Mouse (Mus musculus): Measurements from ENCODE around the gene Cd52. TPM values are rescaled to one million over a fixed set of nuclear protein-coding genes. Genes with fewer than 3 reads are reported as not detected.

Gene Cd52
- polyA plus RNA-seq, 1 experiment, result 2.0 TPM

- no peak for TF ChIP-seq CTCF (IDR thresholded peaks at IDR 0.05; ENCODE audit: control insufficient read depth, insufficient read depth, insufficient replicate concordance, low read depth, low read length)
- TF ChIP-seq POLR2A (IDR thresholded peaks at IDR 0.05; ENCODE audit: control insufficient read depth, low read depth, low read length), result no peak
- H3K36me3 ChIP-seq (ENCODE audit: control insufficient read depth, insufficient read depth, low read length), result no peaks in the 10 kb centered on the region
- H3K4me1 ChIP-seq (ENCODE audit: control insufficient read depth, insufficient read depth, low read length), result no peaks in the 10 kb centered on the region
- no peak overlapping the region for H3K27ac ChIP-seq (ENCODE audit: control insufficient read depth, insufficient read depth, low read depth, low read length)
- H3K4me3 ChIP-seq (ENCODE audit: control insufficient read depth, low read depth, low read length), result no peak overlapping the region
- no peaks in the 10 kb centered on the region for H3K27me3 ChIP-seq (ENCODE audit: control insufficient read depth, insufficient read depth, low read length)
These were observed 47.2 kb downstream of the Cd52 start for GRCm38 (mm10) chr4:134047648-134048047.

GRCm38 (mm10) chr4:134043041-134043440 lies 51.8 kb downstream of the Cd52 start:
- Histone ChIP-seq H3K4me1 (ENCODE audit: control insufficient read depth, insufficient read depth, low read length) (no peaks in the 10 kb centered on the region), H3K27me3 (ENCODE audit: control insufficient read depth, insufficient read depth, low read length) (no peaks in the 10 kb centered on the region), H3K36me3 (ENCODE audit: control insufficient read depth, insufficient read depth, low read length) (no peaks in the 10 kb centered on the region), H3K27ac (ENCODE audit: control insufficient read depth, insufficient read depth, low read depth, low read length) (no peak overlapping the region), H3K4me3 (ENCODE audit: control insufficient read depth, low read depth, low read length) (no peak overlapping the region)
- TF ChIP-seq CTCF (IDR thresholded peaks at IDR 0.05; ENCODE audit: control insufficient read depth, insufficient read depth, insufficient replicate concordance, low read depth, low read length) (no peak), POLR2A (IDR thresholded peaks at IDR 0.05; ENCODE audit: control insufficient read depth, low read depth, low read length) (no peak)

GRCm38 (mm10) chr4:134041317-134042123 lies 53.4 kb downstream of the Cd52 start:
- Histone ChIP-seq H3K36me3 (ENCODE audit: control insufficient read depth, insufficient read depth, low read length) (no peaks in the 10 kb centered on the region), H3K4me1 (ENCODE audit: control insufficient read depth, insufficient read depth, low read length) (no peaks in the 10 kb centered on the region), H3K27ac (ENCODE audit: control insufficient read depth, insufficient read depth, low read depth, low read length) (no peak overlapping the region), H3K27me3 (ENCODE audit: control insufficient read depth, insufficient read depth, low read length) (no peaks in the 10 kb centered on the region), H3K4me3 (ENCODE audit: control insufficient read depth, low read depth, low read length) (no peak overlapping the region)
- no peak for TF ChIP-seq CTCF (IDR thresholded peaks at IDR 0.05; ENCODE audit: control insufficient read depth, insufficient read depth, insufficient replicate concordance, low read depth, low read length)
- no peak for TF ChIP-seq POLR2A (IDR thresholded peaks at IDR 0.05; ENCODE audit: control insufficient read depth, low read depth, low read length)

- TF ChIP-seq CTCF (IDR thresholded peaks at IDR 0.05; ENCODE audit: control insufficient read depth, insufficient read depth, insufficient replicate concordance, low read depth, low read length) (peak; percentile 99), POLR2A (IDR thresholded peaks at IDR 0.05; ENCODE audit: control insufficient read depth, low read depth, low read length) (no peak)
- no peak overlapping the region for H3K27ac ChIP-seq (ENCODE audit: control insufficient read depth, insufficient read depth, low read depth, low read length)
- peak overlapping the region; percentile 48 for H3K4me3 ChIP-seq (ENCODE audit: control insufficient read depth, low read depth, low read length)
- H3K4me1 ChIP-seq (ENCODE audit: control insufficient read depth, insufficient read depth, low read length), result no peaks in the 10 kb centered on the region
- H3K36me3 ChIP-seq (ENCODE audit: control insufficient read depth, insufficient read depth, low read length), result no peaks in the 10 kb centered on the region
- no peaks in the 10 kb centered on the region for H3K27me3 ChIP-seq (ENCODE audit: control insufficient read depth, insufficient read depth, low read length)
These were observed 58.9 kb downstream of the Cd52 start for GRCm38 (mm10) chr4:134035953-134036352.

Other genes with a start within 250 kb of the Cd52 start
- gene Rps6ka1, start 207.3 kb downstream of the Cd52 start, polyA plus RNA-seq (2012; rRNA removed), result 54.8 and 57.2 TPM in 2 replicates
- gene Hmgn2, start 126.4 kb downstream of the Cd52 start, polyA plus RNA-seq (2012; rRNA removed), result 30.4 and 34.0 TPM in 2 replicates
- gene Dhdds, start 94.2 kb downstream of the Cd52 start, polyA plus RNA-seq (2012; rRNA removed), result 16.6 and 17.3 TPM in 2 replicates
- 1.2 TPM in 2 replicates for gene Lin28a, start 76.2 kb downstream of the Cd52 start, polyA plus RNA-seq (2012; rRNA removed)
- gene Zfp683, start 41.2 kb downstream of the Cd52 start, polyA plus RNA-seq (2012; rRNA removed), result 0.11 TPM in 2 replicates
- gene Crybg2, start 34.3 kb downstream of the Cd52 start, polyA plus RNA-seq (2012; rRNA removed), result 2.3 and 2.4 TPM in 2 replicates
- 457 and 483 TPM in 2 replicates for gene Ubxn11, start 7.5 kb upstream of the Cd52 start, polyA plus RNA-seq (2012; rRNA removed)
- 85.6 and 157 TPM in 2 replicates for gene Sh3bgrl3, start 33.7 kb upstream of the Cd52 start, polyA plus RNA-seq (2012; rRNA removed)
- 110 and 114 TPM in 2 replicates for gene Cep85, start 92.0 kb upstream of the Cd52 start, polyA plus RNA-seq (2012; rRNA removed)
- gene Gm7534, start 107.9 kb upstream of the Cd52 start, polyA plus RNA-seq (2012; rRNA removed), result not detected in 2 replicates
- 126 and 129 TPM in 2 replicates for gene Catsper4, start 132.3 kb upstream of the Cd52 start, polyA plus RNA-seq (2012; rRNA removed)
- gene Cnksr1, start 143.3 kb upstream of the Cd52 start, polyA plus RNA-seq (2012; rRNA removed), result 0.88 and 1.2 TPM in 2 replicates
- gene E130218I03Rik, start 148.6 kb upstream of the Cd52 start, polyA plus RNA-seq (2012; rRNA removed), result 0.11 and 0.26 TPM in 2 replicates
- 7.5 and 9.7 TPM in 2 replicates for gene Zfp593, start 150.5 kb upstream of the Cd52 start, polyA plus RNA-seq (2012; rRNA removed)
- gene Gm30191, start 151.9 kb upstream of the Cd52 start, polyA plus RNA-seq (2012; rRNA removed), result 0.25 TPM in 1 of 2 replicates, not detected in the other
- 1.9 and 2.7 TPM in 2 replicates for gene Grrp1, start 159.0 kb upstream of the Cd52 start, polyA plus RNA-seq (2012; rRNA removed)
- gene Pdik1l, start 192.8 kb upstream of the Cd52 start, polyA plus RNA-seq (2012; rRNA removed), result 6.2 and 6.4 TPM in 2 replicates
- gene Trim63, start 220.0 kb upstream of the Cd52 start, polyA plus RNA-seq (2012; rRNA removed), result 1.6 and 1.8 TPM in 2 replicates
- 19.1 and 21.3 TPM in 2 replicates for gene Slc30a2, start 248.1 kb upstream of the Cd52 start, polyA plus RNA-seq (2012; rRNA removed)